Mouse (Mus musculus) heart, embryonic 14.5 days (tissue): ENCODE data around the gene Rasgrp1. TPM values are rescaled to one million over a fixed set of nuclear protein-coding genes. Genes with fewer than 3 reads are reported as not detected.

Source experiments
- polyA plus RNA-seq: library from polyadenylated mRNA; unstranded; fragments of >200 nt; fragmentation: Nextera tagmentation; extraction: Ambion mirVana; gene quantifications from 2 replicates; pipeline ENCODE4 v1.2.1, GENCODE M21; 2014

Rasgrp1 gene
- polyA plus RNA-seq, 1 experiment from 2014 or later, result 0.18 TPM

Other genes starting within 250 kb of the Rasgrp1 start
- 12.7 and 14.8 TPM in 2 replicates for gene Spred1, start 221.6 kb downstream of the Rasgrp1 start, polyA plus RNA-seq
- 6.0 and 6.7 TPM in 2 replicates for gene Fam98b, start 93.3 kb downstream of the Rasgrp1 start, polyA plus RNA-seq